Mouse (Mus musculus): ENCODE data around the gene Syndig1l.
A peak's percentile ranks its signal among the peaks of the same experiment; 100 is the strongest.

Gene Syndig1l

GRCm38 (mm10) chr12:84698319-84699081 is at the start of gene Syndig1l:
Gene Syndig1l, minus strand, starts transcription at chr12:84698831.
- peak; percentile 53 to 54 for DNase-seq

- no peak for DNase-seq
Observed at GRCm38 (mm10) chr12:84748134-84748533, 49.5 kb upstream of the Syndig1l start.

- DNase-seq, result no peak
Observed at GRCm38 (mm10) chr12:84745700-84746099, 47.1 kb upstream of the Syndig1l start.

DNA sequence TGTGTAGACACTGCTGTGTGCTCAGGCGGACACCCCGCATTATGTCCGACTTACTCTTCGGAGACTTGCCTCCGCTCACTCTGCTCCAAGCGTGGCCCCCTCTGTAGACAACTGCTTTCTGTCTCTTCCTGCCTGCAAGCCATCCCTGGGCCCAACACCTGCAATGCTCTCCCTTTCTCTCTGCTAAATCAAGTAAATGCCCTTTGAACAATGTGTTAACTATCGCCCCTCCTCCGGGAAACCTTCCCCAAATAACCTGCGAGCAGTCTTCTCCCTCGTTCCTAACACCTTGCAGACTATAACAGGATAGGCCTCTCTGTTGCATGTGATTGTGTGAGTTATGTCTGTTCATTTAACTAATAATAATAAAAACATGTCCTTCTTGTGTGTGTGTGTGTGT is 44.9 kb upstream of the Syndig1l start:
- no peak for DNase-seq

DNA sequence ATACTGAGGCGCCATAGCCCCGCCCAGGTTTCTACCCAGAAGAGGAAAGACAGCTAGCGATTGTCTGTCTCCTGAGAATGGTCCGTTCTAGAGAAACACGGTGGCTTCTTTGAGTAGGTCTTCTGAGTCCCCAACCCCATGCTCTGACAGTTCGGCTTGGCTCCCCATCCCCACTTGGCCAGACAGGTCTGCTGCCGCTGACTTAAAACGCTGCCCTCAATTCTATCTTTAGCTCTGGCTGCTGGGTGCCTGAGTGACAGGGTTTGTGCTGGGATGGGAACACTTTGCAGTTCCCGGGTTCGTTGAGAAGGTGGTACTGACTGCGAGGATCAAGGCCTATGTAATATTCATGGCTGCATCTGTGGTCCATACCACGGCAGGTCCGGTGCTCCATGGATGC is 34.7 kb upstream of the Syndig1l start:
- DNase-seq, result no peak

- no peak for DNase-seq
Observed at GRCm38 (mm10) chr12:84728421-84728820, 29.8 kb upstream of the Syndig1l start.

DNA sequence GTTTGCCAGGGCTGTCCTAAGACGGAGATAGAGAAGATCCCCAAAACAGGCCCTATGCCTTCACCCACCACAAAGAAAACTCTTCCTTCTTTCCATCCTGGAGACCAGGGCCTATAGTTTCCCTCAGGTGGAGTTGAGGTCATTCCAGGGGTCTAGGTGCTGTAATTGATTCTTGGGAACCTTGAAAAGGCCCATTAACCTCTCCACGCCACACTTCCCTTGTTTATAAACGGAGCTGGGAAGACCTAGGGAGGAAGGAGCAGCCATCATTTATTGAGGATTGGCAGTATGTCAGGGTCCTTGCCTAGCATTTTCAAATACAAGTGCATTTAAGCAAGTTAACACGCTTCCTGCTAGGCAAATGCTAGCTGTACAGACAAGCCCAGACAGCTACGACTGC is 28.8 kb upstream of the Syndig1l start:
- DNase-seq, result no peak

- no peak for DNase-seq
Observed at GRCm38 (mm10) chr12:84726986-84727385, 28.4 kb upstream of the Syndig1l start.

DNA sequence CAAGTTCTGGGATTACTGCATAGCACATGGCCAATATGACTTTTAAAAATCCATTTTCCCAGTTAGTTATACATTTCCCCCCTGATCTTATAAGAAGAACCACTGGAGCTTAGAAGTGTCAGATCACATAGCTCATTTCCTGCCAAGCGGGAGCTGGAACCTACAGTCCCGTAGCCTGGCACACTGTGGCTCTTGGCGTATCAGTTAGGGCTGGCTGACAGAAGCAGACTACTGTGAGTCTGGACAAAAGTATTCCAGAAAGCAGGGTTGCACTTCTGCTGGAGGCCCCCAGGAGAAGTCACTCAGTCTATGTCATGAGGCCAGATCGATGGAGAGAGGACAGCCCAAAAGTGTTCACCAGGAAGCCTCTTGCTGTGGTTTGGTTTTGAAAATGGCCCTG is 27.8 kb upstream of the Syndig1l start:
- DNase-seq, result no peak

- DNase-seq, result no peak
Observed at GRCm38 (mm10) chr12:84718462-84719244, 20.0 kb upstream of the Syndig1l start.

- DNase-seq, result no peak
Observed at GRCm38 (mm10) chr12:84714578-84714977, 15.9 kb upstream of the Syndig1l start.

GRCm38 (mm10) chr12:84709842-84710439 is 11.3 kb upstream of the Syndig1l start:
- DNase-seq, result no peak

- no peak for DNase-seq
Observed at GRCm38 (mm10) chr12:84707804-84708203, 9.2 kb upstream of the Syndig1l start.

DNA sequence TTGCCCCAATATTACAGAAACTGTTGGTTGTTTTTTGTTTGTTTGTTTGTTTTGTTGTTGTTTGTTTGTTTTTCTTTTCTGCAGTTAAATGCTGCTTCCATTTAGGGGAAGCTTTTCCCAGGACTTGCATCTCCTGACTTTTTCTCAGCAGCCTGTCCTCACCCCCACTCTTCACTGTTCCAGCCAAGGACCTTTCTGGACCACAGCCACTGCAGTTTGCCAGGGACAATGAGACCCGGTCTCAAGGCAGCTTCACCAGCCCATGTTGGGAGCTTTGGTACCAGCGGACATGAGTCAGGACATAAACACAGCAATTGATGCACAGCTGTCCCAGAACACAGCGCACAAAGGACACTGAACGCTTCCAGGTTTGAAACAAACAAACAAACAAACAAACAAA is 8.3 kb upstream of the Syndig1l start:
- no peak for DNase-seq

DNA sequence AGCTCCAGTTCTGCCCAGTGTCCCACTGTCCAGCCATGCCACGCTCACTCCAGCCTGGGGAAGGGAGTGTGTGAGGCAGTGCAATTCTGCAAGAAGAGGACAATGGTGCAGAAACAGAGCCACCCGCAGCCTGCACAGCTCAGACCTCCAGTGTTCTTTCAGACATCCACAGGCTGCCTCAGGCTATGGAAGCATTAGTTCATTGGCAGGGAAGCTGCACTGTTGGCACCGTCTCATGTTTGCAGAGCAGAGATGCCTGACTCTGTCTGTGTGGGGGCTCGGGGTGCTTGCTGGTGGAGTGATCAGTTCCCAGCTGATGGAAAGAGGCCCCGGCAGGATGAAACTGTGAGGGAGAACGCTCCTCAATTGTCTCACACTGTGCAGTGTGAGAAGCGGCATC is 4.0 kb upstream of the Syndig1l start:
- no peak for DNase-seq

GRCm38 (mm10) chr12:84692141-84692540 is 6.5 kb downstream of the Syndig1l start:
- no peak for DNase-seq

DNA sequence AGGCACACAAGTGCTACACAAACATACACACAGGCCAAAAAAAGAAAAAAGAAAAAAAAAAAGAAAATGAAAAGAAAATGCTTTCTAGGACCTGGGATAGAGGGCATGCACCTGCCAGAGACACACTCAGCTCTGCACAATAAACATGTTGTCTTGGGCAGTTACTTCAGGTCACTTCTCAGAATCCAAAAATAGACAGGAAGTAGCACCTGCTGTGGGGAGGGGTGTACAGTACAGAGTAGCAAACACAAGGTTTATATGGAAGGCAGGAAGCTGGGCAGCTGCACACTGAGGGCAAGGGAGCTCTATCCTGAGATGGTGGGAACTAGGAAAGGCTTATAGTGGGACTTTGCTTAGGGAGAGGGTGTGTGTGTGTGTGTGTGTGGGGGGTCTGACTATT is 7.3 kb downstream of the Syndig1l start:
- no peak for DNase-seq

GRCm38 (mm10) chr12:84689051-84689450 is 9.6 kb downstream of the Syndig1l start:
- DNase-seq, result peak; percentile 28 to 42

- DNase-seq, result no peak
Observed at GRCm38 (mm10) chr12:84687531-84687930, 11.1 kb downstream of the Syndig1l start.

GRCm38 (mm10) chr12:84686176-84686575 is 12.5 kb downstream of the Syndig1l start:
- no peak for DNase-seq

DNA sequence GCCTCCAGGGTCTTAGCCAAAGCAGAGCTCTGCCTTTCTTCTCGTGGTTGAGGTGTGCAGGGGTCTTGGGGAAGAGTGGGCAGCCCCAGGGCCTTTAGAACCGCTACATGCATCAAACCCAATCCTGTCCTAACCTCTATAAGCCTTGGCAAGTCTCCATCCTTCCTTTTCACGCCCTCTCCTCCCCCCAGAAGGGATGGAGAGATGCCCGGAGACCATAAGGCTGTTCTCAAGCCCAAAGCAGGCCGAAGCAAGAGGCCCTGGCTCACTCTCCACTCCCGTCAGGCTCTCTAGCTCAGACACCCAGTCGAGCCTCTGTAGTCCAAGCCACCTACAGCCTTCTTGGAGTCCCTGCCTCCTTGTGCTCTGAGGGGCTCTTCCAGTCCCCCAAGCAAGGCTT is 14.1 kb downstream of the Syndig1l start:
- peak in 1 of 2 experiments; percentile 33 for DNase-seq

GRCm38 (mm10) chr12:84676011-84676410 is 22.6 kb downstream of the Syndig1l start:
- no peak for DNase-seq

DNA sequence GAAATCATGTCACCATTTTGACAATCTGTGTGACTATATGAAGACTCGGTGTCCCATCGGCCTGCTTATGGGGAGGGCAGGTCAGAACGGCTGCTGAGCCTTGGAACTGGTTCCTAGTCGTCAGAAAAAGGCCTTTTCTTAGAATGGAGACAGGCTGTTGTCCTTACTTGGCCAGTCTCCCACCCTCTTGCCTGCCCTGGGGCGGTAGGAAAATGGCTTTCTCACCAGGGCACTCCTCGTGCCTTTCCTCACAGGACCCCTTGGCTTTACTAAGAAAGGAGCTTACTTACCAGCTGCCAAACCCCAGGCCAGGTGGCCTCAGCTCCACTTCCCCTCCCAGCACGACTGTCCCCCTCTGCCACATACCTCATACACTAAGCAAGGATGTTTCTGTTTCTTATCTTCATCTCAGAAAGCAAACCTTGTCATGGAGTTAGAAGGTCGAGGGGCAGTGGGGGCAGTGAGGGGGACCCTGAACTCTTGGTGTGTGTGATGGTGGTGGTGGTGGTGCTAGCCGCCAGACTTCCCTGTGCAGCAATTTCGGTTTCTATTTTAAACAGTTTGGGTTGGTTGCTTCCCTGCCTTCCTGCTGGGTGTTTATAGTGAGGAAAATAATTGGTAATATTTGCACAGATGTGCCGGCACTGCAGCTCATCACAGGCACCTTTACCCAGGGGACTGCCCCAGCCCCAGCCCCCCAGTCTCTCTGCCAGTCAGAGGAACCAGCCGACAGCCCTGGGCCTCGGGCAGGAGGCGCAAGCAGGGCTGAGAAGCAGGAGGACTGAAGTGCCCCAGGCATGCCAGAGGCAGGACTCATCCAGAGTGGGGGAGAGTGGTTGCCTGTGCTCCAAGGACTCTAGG is 23.7 kb downstream of the Syndig1l start:
- no peak for DNase-seq
